Mouse (Mus musculus) heart, postnatal 0 days (tissue): ENCODE measurements around the gene Tmc3. TPM values are rescaled to one million over a fixed set of nuclear protein-coding genes. Genes with fewer than 3 reads are reported as not detected.

Source experiments
- ATAC-seq: fragments of 200-750 bp; cut with Nextera tagmentation; 2 replicates; pipeline ENCODE4 v1.8.0; 2017; ENCODE audit warnings: low read depth, moderate number of reproducible peaks, moderate library complexity; ENCODE audit not compliant: insufficient read depth
- DNase-seq: peaks from one replicate; pipeline ENCODE4 v3.0.0-alpha.2; 2016; ENCODE audit warnings: low spot score
- H3K27ac ChIP-seq: fragments of 300-500 bp; sonication (generic); 2 replicates; pipeline ENCODE4 v1.5.1; 2014; ENCODE audit warnings: low read depth, mild to moderate bottlenecking
- H3K27me3 ChIP-seq: fragments of 300-500 bp; sonication (generic); 2 replicates; pipeline ENCODE4 v1.6.1; 2014; ENCODE audit warnings: low read length, mixed read lengths; ENCODE audit not compliant: control insufficient read depth, insufficient read depth
- H3K36me3 ChIP-seq: fragments of 300-500 bp; sonication (generic); replicated peaks from 2 replicates; pipeline ENCODE4 v1.6.1; 2014; ENCODE audit warnings: low read length, mixed read lengths; ENCODE audit not compliant: control insufficient read depth, insufficient read depth
- H3K4me1 ChIP-seq: fragments of 300-500 bp; sonication (generic); 2 replicates; pipeline ENCODE4 v1.6.1; 2014; ENCODE audit warnings: antibody characterized with exemption; ENCODE audit not compliant: control insufficient read depth, insufficient read depth
- H3K4me2 ChIP-seq: fragments of 300-500 bp; sonication (generic); 2 replicates; pipeline ENCODE4 v1.6.1; 2014; ENCODE audit warnings: low read depth, mild to moderate bottlenecking, low read length, moderate library complexity
- H3K4me3 ChIP-seq: fragments of 300-500 bp; sonication (generic); 2 replicates; pipeline ENCODE4 v1.5.1; 2014; ENCODE audit warnings: low read depth, low read length
- H3K9ac ChIP-seq: fragments of 300-500 bp; sonication (generic); replicated peaks from 2 replicates; pipeline ENCODE4 v1.6.1; 2014; ENCODE audit warnings: low read depth, low read length, mixed read lengths
- H3K9me3 ChIP-seq: fragments of 300-500 bp; sonication (generic); replicated peaks from 2 replicates; pipeline ENCODE4 v1.6.1; 2016; ENCODE audit warnings: low read length; ENCODE audit not compliant: control insufficient read depth
- CTCF ChIP-seq: IDR thresholded peaks from 2 replicates; pipeline ENCODE4 v1.5.1; 2016; ENCODE audit warnings: antibody characterized with exemption, control low read depth, low read depth
- EP300 ChIP-seq: IDR thresholded peaks from 2 replicates; pipeline ENCODE4 v1.6.1; 2016; ENCODE audit warnings: antibody characterized with exemption, low read depth
- WGBS: fragments of 180-500 bp; shearing (Covaris S2); extraction: QIAGEN DNeasy Blood & Tissue Kit; methylation state at CpG from one replicate; pipeline ENCODE4 v1.1.7; 2014; 5-methylcytosine and 5-hydroxymethylcytosine counted together
- polyA plus RNA-seq: library from polyadenylated mRNA; unstranded; fragments of >200 nt; fragmentation: Nextera tagmentation; extraction: Ambion mirVana; gene quantifications from 2 replicates; pipeline ENCODE4 v1.2.1, GENCODE M21; 2015
- total RNA-seq: library from RNA; depleted of rRNA; stranded (reverse); fragments of >200 nt; gene quantifications from 2 replicates; pipeline ENCODE4 v1.2.3, GENCODE M21; 2014; ENCODE audit warnings: low replicate concordance

The Tmc3 gene
- total and polyA plus RNA-seq, 2 experiments from 2014 or later, result 0.23 to 0.38 TPM

DNA sequence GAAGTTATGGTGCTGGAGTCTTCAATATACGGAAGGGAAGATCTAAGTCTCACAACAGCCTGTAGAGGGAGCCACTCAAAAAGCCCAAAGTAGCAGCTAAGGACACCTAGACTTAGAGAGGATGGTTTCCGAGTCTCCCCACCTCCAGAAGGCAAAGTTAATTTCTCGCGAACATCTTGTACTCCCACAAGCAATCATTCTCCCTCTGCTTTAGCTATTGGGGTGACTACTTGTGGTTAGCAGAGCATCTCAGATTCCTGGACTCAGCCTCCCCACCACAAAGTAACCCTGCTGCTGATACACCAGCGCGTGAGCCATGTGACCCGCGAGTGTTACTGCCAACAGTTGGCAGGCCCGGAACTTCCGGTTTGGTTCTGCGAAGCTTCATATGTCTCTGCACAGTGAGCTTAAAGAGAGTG is 75.6 kb downstream of the Tmc3 start:
- ATAC-seq (no peak), DNase-seq (no peak)
- H3K27ac ChIP-seq, result peak overlapping the region; percentile 79; the same call in 1 of the 2 replicates
- H3K27me3 ChIP-seq, result no peaks in the 10 kb centered on the region
- H3K4me2 ChIP-seq, result no peak overlapping the region
- no peak overlapping the region for H3K9ac ChIP-seq
- no peaks in the 10 kb centered on the region; the same call in 1 of the 2 replicates for H3K9me3 ChIP-seq
- H3K4me3 ChIP-seq, result no peak overlapping the region
- H3K4me1 ChIP-seq, result no peaks in the 10 kb centered on the region
- no peaks in the 10 kb centered on the region for H3K36me3 ChIP-seq
- TF ChIP-seq CTCF (no peak), EP300 (no peak)
- 85% methylated on average over 11 of the region's 11 CpGs for WGBS

DNA sequence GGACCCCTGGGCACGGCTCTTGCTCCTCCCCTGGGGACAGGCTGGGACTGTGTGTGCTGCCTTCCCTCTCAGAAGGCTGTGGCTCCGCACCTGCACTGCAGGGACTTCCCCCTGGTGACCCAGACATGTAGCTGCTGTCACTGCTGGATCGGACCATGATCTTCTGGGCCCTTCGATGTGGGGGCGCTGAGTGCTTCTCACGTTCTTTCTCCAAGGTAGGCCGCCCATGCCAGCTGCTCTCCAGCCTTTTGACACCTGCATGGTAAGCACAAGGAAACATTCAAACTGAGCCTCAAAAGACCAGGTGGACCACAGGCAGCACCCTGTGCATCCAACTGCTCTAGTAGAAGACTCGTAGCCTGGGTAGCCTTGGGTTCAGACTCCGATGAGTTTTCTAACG is 76.3 kb downstream of the Tmc3 start:
- no peak for DNase-seq
- no peaks in the 10 kb centered on the region for H3K36me3 ChIP-seq
- H3K4me1 ChIP-seq, result no peaks in the 10 kb centered on the region
- no peaks in the 10 kb centered on the region for H3K27me3 ChIP-seq
- WGBS, result 88% methylated on average over 10 of the region's 10 CpGs
- H3K9me3 ChIP-seq, result no peaks in the 10 kb centered on the region; the same call in 1 of the 2 replicates
- peak overlapping the region; percentile 9; the same call in 1 of the 2 replicates for H3K27ac ChIP-seq
- H3K4me2 ChIP-seq, result no peak overlapping the region
- H3K9ac ChIP-seq, result no peak overlapping the region
- ATAC-seq, result no peak
- TF ChIP-seq EP300 (no peak), CTCF (no peak)
- no peak overlapping the region for H3K4me3 ChIP-seq

DNA sequence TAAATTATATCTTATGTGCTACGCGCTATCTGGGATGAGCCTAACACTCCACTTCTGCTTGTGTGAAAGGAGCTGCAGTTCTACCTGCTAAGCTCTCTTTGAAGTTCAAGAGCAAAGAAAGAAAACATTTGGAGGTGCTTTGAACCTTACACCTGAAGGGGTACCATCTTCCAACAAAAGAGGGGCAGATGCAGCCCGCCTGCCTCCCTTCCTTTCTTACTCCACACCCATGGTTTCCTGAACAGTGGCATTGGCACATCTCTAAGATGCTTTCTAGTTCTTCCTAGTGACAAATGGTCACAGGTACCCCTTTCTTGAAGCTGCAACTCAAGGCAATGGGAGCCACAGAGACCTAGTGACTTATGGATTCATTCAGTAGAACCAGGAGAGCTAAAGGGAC is 77.0 kb downstream of the Tmc3 start:
- TF ChIP-seq EP300 (no peak), CTCF (no peak)
- Histone ChIP-seq H3K4me3 (no peak overlapping the region), H3K27ac (no peak overlapping the region), H3K27me3 (no peaks in the 10 kb centered on the region), H3K9ac (no peak overlapping the region), H3K4me1 (no peaks in the 10 kb centered on the region), H3K4me2 (no peak overlapping the region), H3K9me3 (no peaks in the 10 kb centered on the region), H3K36me3 (no peaks in the 10 kb centered on the region)
- ATAC-seq, result no peak
- DNase-seq, result no peak
- 93% methylated on average over 3 of the region's 3 CpGs for WGBS

DNA sequence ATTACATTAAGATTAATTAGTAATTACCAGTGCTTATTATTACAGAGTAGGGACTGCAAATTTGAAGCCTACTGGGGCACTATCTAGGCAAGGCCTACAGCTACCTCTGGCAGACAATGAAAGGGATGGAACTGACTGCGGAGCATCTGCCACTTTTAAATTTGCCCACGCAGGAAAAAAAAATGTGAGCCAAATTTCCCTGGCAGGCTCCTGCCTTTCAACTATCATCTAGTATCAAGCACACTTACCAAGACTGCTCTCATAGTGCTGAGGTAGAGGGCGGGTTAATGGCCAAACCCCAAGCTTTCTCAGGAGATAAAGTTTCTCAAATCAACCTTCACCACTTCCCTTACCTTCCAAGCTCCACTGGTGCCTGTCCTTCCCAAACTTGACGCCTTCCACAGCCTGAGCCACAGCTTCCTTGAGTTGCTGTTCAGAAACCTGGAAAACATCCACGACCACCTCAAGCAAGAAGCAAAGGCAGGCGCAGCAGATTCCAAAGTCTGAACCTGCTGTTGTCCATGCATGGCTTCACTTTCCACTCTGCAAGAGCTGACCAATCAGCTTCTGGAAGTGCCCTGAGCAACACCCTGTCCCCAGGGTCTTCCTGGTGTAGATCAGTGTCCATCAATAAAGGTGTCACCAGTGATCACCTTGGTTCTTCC is 78.1 kb downstream of the Tmc3 start:
- no peaks in the 10 kb centered on the region for H3K36me3 ChIP-seq
- no peak overlapping the region for H3K4me3 ChIP-seq
- no peaks in the 10 kb centered on the region for H3K27me3 ChIP-seq
- WGBS, result 76% methylated on average over 6 of the region's 6 CpGs
- DNase-seq (no peak), ATAC-seq (no peak)
- no peak overlapping the region for H3K4me2 ChIP-seq
- no peak overlapping the region for H3K9ac ChIP-seq
- H3K9me3 ChIP-seq, result no peaks in the 10 kb centered on the region
- TF ChIP-seq CTCF, result no peak
- TF ChIP-seq EP300, result no peak
- no peak overlapping the region for H3K27ac ChIP-seq
- H3K4me1 ChIP-seq, result no peaks in the 10 kb centered on the region

DNA sequence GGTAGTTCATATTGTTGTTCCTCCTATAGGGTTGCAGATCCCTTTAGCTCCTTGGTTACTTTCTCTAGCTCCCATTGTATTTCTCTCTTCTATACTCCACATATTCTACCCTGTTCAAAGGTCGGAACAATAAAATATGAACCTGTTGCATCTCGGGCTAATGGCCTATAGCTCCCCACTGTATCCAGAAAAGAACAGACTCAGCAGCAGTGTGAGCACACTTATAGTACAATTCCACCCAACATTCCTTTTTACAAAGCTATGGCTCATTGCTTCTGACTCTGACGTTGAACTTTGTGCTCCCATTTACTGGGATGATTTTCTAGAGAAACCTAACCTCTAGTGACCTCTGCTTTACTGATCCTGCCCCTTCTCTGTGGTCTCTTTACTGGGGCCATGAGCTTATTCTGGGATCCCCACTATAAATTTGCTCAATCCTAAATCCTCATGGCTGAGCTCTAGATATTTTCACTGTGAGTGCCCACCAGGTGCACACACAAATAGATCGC is 81.4 kb downstream of the Tmc3 start:
- ATAC-seq, result no peak
- TF ChIP-seq CTCF (no peak), EP300 (no peak)
- Histone ChIP-seq H3K36me3 (no peaks in the 10 kb centered on the region), H3K9me3 (no peaks in the 10 kb centered on the region), H3K4me2 (no peak overlapping the region), H3K27ac (no peak overlapping the region), H3K9ac (no peak overlapping the region), H3K4me3 (no peak overlapping the region), H3K27me3 (no peaks in the 10 kb centered on the region), H3K4me1 (no peaks in the 10 kb centered on the region)
- DNase-seq, result no peak
- 83% methylated on average over 4 of the region's 4 CpGs for WGBS
